Mouse (Mus musculus) liver (tissue): Measurements from ENCODE around the gene Fuz.
"Not testable (repeated sequence)": the region's sequence is repeated elsewhere in the genome, so short reads cannot be mapped to it uniquely, and the experiment has no call there.

Source experiments
- DNase-seq: peaks from one replicate; pipeline ENCODE4 v3.0.0-alpha.2; 2020; ENCODE audit warnings: mixed read lengths

Fuz gene

GRCm38 (mm10) chr7:44860576-44861428 lies 35.1 kb upstream of the Fuz start:
- peak; percentile 75 for DNase-seq

- no peak for DNase-seq
Observed at GRCm38 (mm10) chr7:44861429-44861816, 34.5 kb upstream of the Fuz start.

GRCm38 (mm10) chr7:44862434-44862833 lies 33.4 kb upstream of the Fuz start:
- DNase-seq = no peak

- DNase-seq = no peak
Observed at GRCm38 (mm10) chr7:44863210-44863609, 32.7 kb upstream of the Fuz start.

- DNase-seq = no peak
Observed at GRCm38 (mm10) chr7:44863982-44864494, 31.8 kb upstream of the Fuz start.

- DNase-seq = no peak
Observed at GRCm38 (mm10) chr7:44864595-44865542, 31.0 kb upstream of the Fuz start.

GRCm38 (mm10) chr7:44866276-44867009 lies 29.4 kb upstream of the Fuz start:
- peak; percentile 46 for DNase-seq

GRCm38 (mm10) chr7:44867010-44867702 lies 28.7 kb upstream of the Fuz start:
- DNase-seq = no peak

- DNase-seq = no peak
Observed at GRCm38 (mm10) chr7:44867802-44868201, 28.1 kb upstream of the Fuz start.

- no peak for DNase-seq
Observed at GRCm38 (mm10) chr7:44868465-44868864, 27.4 kb upstream of the Fuz start.

- peak; percentile 74 for DNase-seq
Observed at GRCm38 (mm10) chr7:44868919-44869696, 26.8 kb upstream of the Fuz start.

- peak; percentile 88 for DNase-seq
Observed at GRCm38 (mm10) chr7:44869697-44870528, 26.0 kb upstream of the Fuz start, which contains the start of gene Ptov1. Ptov1 (minus strand) TSS chr7:44869788.

- DNase-seq = no peak
Observed at GRCm38 (mm10) chr7:44870614-44871013, 25.3 kb upstream of the Fuz start.

- DNase-seq = no peak
Observed at GRCm38 (mm10) chr7:44871181-44871580, 24.7 kb upstream of the Fuz start.

GRCm38 (mm10) chr7:44871774-44872173 lies 24.1 kb upstream of the Fuz start:
- not testable (repeated sequence) for DNase-seq

- DNase-seq = no peak
Observed at GRCm38 (mm10) chr7:44877833-44878232, 18.0 kb upstream of the Fuz start.

- DNase-seq = no peak
Observed at GRCm38 (mm10) chr7:44883036-44883435, 12.8 kb upstream of the Fuz start.

GRCm38 (mm10) chr7:44884637-44885036 lies 11.2 kb upstream of the Fuz start:
- no peak for DNase-seq

GRCm38 (mm10) chr7:44886964-44887363 lies 8.9 kb upstream of the Fuz start:
- no peak for DNase-seq
